Mouse (Mus musculus) ovary, adult 18-20 months (tissue): Measurements from ENCODE around the gene Disp1.

Experiments
- DNase-seq: peaks from one replicate; pipeline ENCODE4 v3.0.0; 2022; ENCODE audit warnings: low spot score, mixed read lengths

The Disp1 gene

GRCm38 (mm10) chr1:183133440-183133839 lies 87.9 kb downstream of the Disp1 start:
- DNase-seq, result no peak

GRCm38 (mm10) chr1:183127246-183127645 lies 94.1 kb downstream of the Disp1 start:
- no peak for DNase-seq

GRCm38 (mm10) chr1:183123725-183124124 lies 97.6 kb downstream of the Disp1 start:
- no peak for DNase-seq

- DNase-seq, result no peak
These were observed 100.9 kb downstream of the Disp1 start for GRCm38 (mm10) chr1:183120341-183120923.

GRCm38 (mm10) chr1:183117827-183118825 lies 103.2 kb downstream of the Disp1 start:
- DNase-seq, result peak; percentile 13

GRCm38 (mm10) chr1:183116946-183117826 lies 104.1 kb downstream of the Disp1 start:
- DNase-seq, result no peak

GRCm38 (mm10) chr1:183116441-183116840 lies 104.9 kb downstream of the Disp1 start:
- peak; percentile 11 for DNase-seq

- DNase-seq, result no peak
These were observed 106.2 kb downstream of the Disp1 start for GRCm38 (mm10) chr1:183115076-183115475.

- DNase-seq, result no peak
These were observed 106.8 kb downstream of the Disp1 start for GRCm38 (mm10) chr1:183114554-183114953.

GRCm38 (mm10) chr1:183113546-183113945 lies 107.8 kb downstream of the Disp1 start:
- no peak for DNase-seq

- no peak for DNase-seq
These were observed 113.8 kb downstream of the Disp1 start for GRCm38 (mm10) chr1:183107476-183107875.

GRCm38 (mm10) chr1:183104696-183105095 lies 116.6 kb downstream of the Disp1 start:
- no peak for DNase-seq

GRCm38 (mm10) chr1:183102775-183103174 lies 118.5 kb downstream of the Disp1 start:
- no peak for DNase-seq

- no peak for DNase-seq
These were observed 119.2 kb downstream of the Disp1 start for GRCm38 (mm10) chr1:183102153-183102552.

- DNase-seq, result no peak
These were observed 120.0 kb downstream of the Disp1 start for GRCm38 (mm10) chr1:183101371-183101770.

- no peak for DNase-seq
These were observed 121.1 kb downstream of the Disp1 start for GRCm38 (mm10) chr1:183100245-183100644.

GRCm38 (mm10) chr1:183099686-183100085 lies 121.6 kb downstream of the Disp1 start:
- no peak for DNase-seq

- DNase-seq, result no peak
These were observed 123.7 kb downstream of the Disp1 start for GRCm38 (mm10) chr1:183097606-183098005.

GRCm38 (mm10) chr1:183095454-183096088 lies 125.8 kb downstream of the Disp1 start:
- DNase-seq, result no peak

- no peak for DNase-seq
These were observed 129.0 kb downstream of the Disp1 start for GRCm38 (mm10) chr1:183092296-183092695.

- no peak for DNase-seq
These were observed 130.1 kb downstream of the Disp1 start for GRCm38 (mm10) chr1:183091203-183091602.

- DNase-seq, result no peak
These were observed 132.7 kb downstream of the Disp1 start for GRCm38 (mm10) chr1:183088661-183089060.
